ENCODE assay signal across 12 mouse cellular contexts in genomic region chr11:72477182-72477581, GRCm38 (mm10). TPM values are rescaled to one million over a fixed set of nuclear protein-coding genes. Genes with fewer than 3 reads are reported as not detected.
DNase-seq lines count a peak whose midpoint lies in the region; ATAC-seq and TF ChIP-seq lines count a peak whose summit lies in the region.
"Had no signal": no experiment of that assay in that cellular context is flagged by ENCODE, and none has a peak within 500 bp of the region (broad histone marks: within the 10 kb centered on the region; RNA-seq: fewer than 3 reads in every experiment).

No protein-coding gene starts in this region.

- no peak for TF ChIP-seq CTCF in liver, postnatal 0 days (IDR thresholded peaks at IDR 0.05; ENCODE audit: low read depth)

- no peaks in the 10 kb centered on the region for H3K27me3 ChIP-seq in liver, embryonic 12.5 days (replicated peaks)
- H3K27me3 ChIP-seq in liver, postnatal 0 days (ENCODE audit: insufficient read depth, low read length), result no peaks in the 10 kb centered on the region
- no peaks in the 10 kb centered on the region for H3K27me3 ChIP-seq in embryonic facial prominence, embryonic 14.5 days (replicated peaks; ENCODE audit: control insufficient read depth, insufficient read depth, low read length)
- H3K27me3 ChIP-seq in midbrain, embryonic 14.5 days (ENCODE audit: control insufficient read depth, insufficient read depth, low read length), result no peaks in the 10 kb centered on the region
- H3K27me3 ChIP-seq in forebrain, embryonic 15.5 days, result no peaks in the 10 kb centered on the region

- no peak overlapping the region for H3K4me3 ChIP-seq in liver, embryonic 12.5 days
- no peak overlapping the region for H3K4me3 ChIP-seq in liver, postnatal 0 days (ENCODE audit: low read depth, low read length)
- no peak overlapping the region for H3K4me3 ChIP-seq in embryonic facial prominence, embryonic 14.5 days (ENCODE audit: low read depth, low read length)
- no peak overlapping the region for H3K4me3 ChIP-seq in midbrain, embryonic 14.5 days (replicated peaks; ENCODE audit: low read depth, low read length)
- H3K4me3 ChIP-seq in forebrain, embryonic 15.5 days, result no peak overlapping the region
- H3K4me3 ChIP-seq: erythroblast, embryonic 14.5 days had no signal

- no peaks in the 10 kb centered on the region for H3K9me3 ChIP-seq in liver, embryonic 12.5 days (replicated peaks)
- no peaks in the 10 kb centered on the region for H3K9me3 ChIP-seq in liver, postnatal 0 days (ENCODE audit: low read length)
- no peaks in the 10 kb centered on the region for H3K9me3 ChIP-seq in embryonic facial prominence, embryonic 14.5 days (ENCODE audit: control insufficient read depth, low read length)
- no peaks in the 10 kb centered on the region for H3K9me3 ChIP-seq in midbrain, embryonic 14.5 days (ENCODE audit: control insufficient read depth, low read length)
- H3K9me3 ChIP-seq in forebrain, embryonic 15.5 days, result no peaks in the 10 kb centered on the region

- H3K27ac ChIP-seq in liver, embryonic 12.5 days, result 0 out of 2 replicates have a peak overlapping the region, but pooled peaks have one; percentile 75
- no peak overlapping the region for H3K27ac ChIP-seq in liver, postnatal 0 days (ENCODE audit: low read depth)
- H3K27ac ChIP-seq in embryonic facial prominence, embryonic 14.5 days (replicated peaks; ENCODE audit: low read depth, low read length), result no peak overlapping the region; the same call in 1 of the 2 replicates
- H3K27ac ChIP-seq in midbrain, embryonic 14.5 days (replicated peaks; ENCODE audit: low read depth, low read length), result 0 out of 2 replicates have a peak overlapping the region, but pooled peaks have one; percentile 26
- no peak overlapping the region for H3K27ac ChIP-seq in forebrain, embryonic 15.5 days (replicated peaks)

- peaks cover 15% of the 10 kb centered on the region for H3K36me3 ChIP-seq in liver, embryonic 12.5 days
- no peaks in the 10 kb centered on the region for H3K36me3 ChIP-seq in liver, postnatal 0 days (replicated peaks; ENCODE audit: insufficient read depth, low read length)
- H3K36me3 ChIP-seq in embryonic facial prominence, embryonic 14.5 days (ENCODE audit: control insufficient read depth, insufficient read depth, low read length), result no peaks in the 10 kb centered on the region
- H3K36me3 ChIP-seq in midbrain, embryonic 14.5 days (ENCODE audit: control insufficient read depth, insufficient read depth, low read length), result peaks cover under 1% of the 10 kb centered on the region; the same call in 1 of the 2 replicates
- H3K36me3 ChIP-seq in forebrain, embryonic 15.5 days, result no peaks in the 10 kb centered on the region

- no peak for TF ChIP-seq EP300 in liver, postnatal 0 days (IDR thresholded peaks at IDR 0.05; ENCODE audit: low read depth)

- H3K9ac ChIP-seq in liver, embryonic 12.5 days, result no peak overlapping the region
- H3K9ac ChIP-seq in liver, postnatal 0 days (replicated peaks), result no peak overlapping the region
- peak overlapping the region; percentile 14; the same call in 1 of the 2 replicates for H3K9ac ChIP-seq in embryonic facial prominence, embryonic 14.5 days (ENCODE audit: low read depth, low read length)
- no peak overlapping the region for H3K9ac ChIP-seq in midbrain, embryonic 14.5 days (replicated peaks; ENCODE audit: low read length)
- no peak overlapping the region for H3K9ac ChIP-seq in forebrain, embryonic 15.5 days (replicated peaks)

- ATAC-seq in liver, embryonic 12.5 days, result no peak
- ATAC-seq in liver, postnatal 0 days, result no peak
- ATAC-seq in embryonic facial prominence, embryonic 14.5 days (ENCODE audit: low read depth), result peak; percentile 34; the same call in 1 of the 2 replicates
- ATAC-seq in midbrain, embryonic 14.5 days (ENCODE audit: low FRiP score, low TSS enrichment), result no peak
- no peak for ATAC-seq in forebrain, embryonic 15.5 days (replicated peaks)

- DNase-seq in liver, postnatal 0 days, result no peak
- no peak for DNase-seq in embryonic facial prominence, embryonic 14.5 days (ENCODE audit: low spot score)
- peak; percentile 36 for DNase-seq in heart, postnatal 4 days
- DNase-seq in midbrain, embryonic 14.5 days, result no peak
- no peak for DNase-seq in B cell, adult 2 months
- DNase-seq in gastrocnemius, postnatal 14 days, result no peak
- DNase-seq: cerebellum, adult 8-10 months; kidney, postnatal 36 days; lung, postnatal 4 days had no signal

- H3K4me2 ChIP-seq in liver, embryonic 12.5 days, result no peak overlapping the region
- no peak overlapping the region for H3K4me2 ChIP-seq in liver, postnatal 0 days (ENCODE audit: low read depth, low read length)
- H3K4me2 ChIP-seq in embryonic facial prominence, embryonic 14.5 days (ENCODE audit: low read depth, low read length), result no peak overlapping the region
- H3K4me2 ChIP-seq in midbrain, embryonic 14.5 days (ENCODE audit: low read length), result no peak overlapping the region
- no peak overlapping the region for H3K4me2 ChIP-seq in forebrain, embryonic 15.5 days (replicated peaks)

- intact Hi-C loops in gastrocnemius, postnatal 14 days (cut with DNase I; ENCODE audit: low total_unique reads), result no loop called here

- H3K4me1 ChIP-seq in liver, embryonic 12.5 days, result peaks cover 97% of the 10 kb centered on the region
- H3K4me1 ChIP-seq in liver, postnatal 0 days (ENCODE audit: insufficient read depth), result peaks cover 51% of the 10 kb centered on the region
- H3K4me1 ChIP-seq in embryonic facial prominence, embryonic 14.5 days (ENCODE audit: control insufficient read depth, insufficient read depth, low read length), result peaks cover 11% of the 10 kb centered on the region
- peaks cover 9% of the 10 kb centered on the region; the same call in 1 of the 2 replicates for H3K4me1 ChIP-seq in midbrain, embryonic 14.5 days (ENCODE audit: control insufficient read depth, insufficient read depth, low read length)
- H3K4me1 ChIP-seq in forebrain, embryonic 15.5 days, result no peaks in the 10 kb centered on the region

- 31% methylated on average over 5 of the region's 5 CpGs for WGBS in liver, embryonic 12.5 days (ENCODE audit: insufficient replicate concordance)
- 43% methylated on average over 5 of the region's 5 CpGs for WGBS in liver, postnatal 0 days (ENCODE audit: insufficient replicate concordance)
- WGBS in embryonic facial prominence, embryonic 14.5 days, result 29% methylated on average over 5 of the region's 5 CpGs
- 37% methylated on average over 5 of the region's 5 CpGs for WGBS in midbrain, embryonic 14.5 days
- 44% methylated on average over 5 of the region's 5 CpGs for WGBS in forebrain, embryonic 15.5 days

RNA-seq across cellular contexts. Expression of gene Spns2, which starts 12.5 kb away (rescaled TPM):
- polyA plus RNA-seq in liver, embryonic 12.5 days (2016; fragmentation: Nextera tagmentation; extraction: Ambion mirVana), result 11.1 and 11.7 TPM in 2 replicates
- 4.1 and 4.9 TPM in 2 replicates for polyA plus RNA-seq in liver, postnatal 0 days (2015; fragmentation: Nextera tagmentation; extraction: Ambion mirVana)
- 6.0 and 9.5 TPM in 2 replicates for polyA plus RNA-seq in embryonic facial prominence, embryonic 14.5 days (2014; fragmentation: Nextera tagmentation; extraction: Ambion mirVana)
- 10 to 100 TPM; 17.0 to 18.0 TPM for total RNA-seq in heart, postnatal 4 days (2021)
- 12.6 TPM in 2 replicates for polyA plus RNA-seq in midbrain, embryonic 14.5 days (2014; fragmentation: Nextera tagmentation; extraction: Ambion mirVana)
- 8.7 and 9.1 TPM in 2 replicates for polyA plus RNA-seq in forebrain, embryonic 15.5 days (2015; fragmentation: Nextera tagmentation; extraction: Ambion mirVana)
- 10 to 100 TPM; 11.4 to 14.7 TPM for total RNA-seq in gastrocnemius, postnatal 14 days (2021)

RNA-seq across cellular contexts. Expression of gene Mybbp1a, which starts 36.0 kb away (rescaled TPM):
- 174 and 192 TPM in 2 replicates for polyA plus RNA-seq in liver, embryonic 12.5 days (2016; fragmentation: Nextera tagmentation; extraction: Ambion mirVana)
- 40.2 and 44.5 TPM in 2 replicates for polyA plus RNA-seq in liver, postnatal 0 days (2015; fragmentation: Nextera tagmentation; extraction: Ambion mirVana)
- polyA plus RNA-seq in embryonic facial prominence, embryonic 14.5 days (2014; fragmentation: Nextera tagmentation; extraction: Ambion mirVana), result 114 and 123 TPM in 2 replicates
- total RNA-seq in heart, postnatal 4 days (2021), result 10 to 100 TPM; 55.6 to 55.9 TPM
- 52.0 and 66.0 TPM in 2 replicates for polyA plus RNA-seq in midbrain, embryonic 14.5 days (2014; fragmentation: Nextera tagmentation; extraction: Ambion mirVana)
- polyA plus RNA-seq in forebrain, embryonic 15.5 days (2015; fragmentation: Nextera tagmentation; extraction: Ambion mirVana), result 90.0 and 97.2 TPM in 2 replicates
- total RNA-seq in gastrocnemius, postnatal 14 days (2021), result 10 to 100 TPM; 58.7 to 62.8 TPM

RNA-seq across cellular contexts. Expression of gene Ggt6, which starts 41.9 kb away (rescaled TPM):
- polyA plus RNA-seq in liver, embryonic 12.5 days (2016; fragmentation: Nextera tagmentation; extraction: Ambion mirVana), result 0.12 TPM in 1 of 2 replicates, not detected in the other
- 0.79 and 1.2 TPM in 2 replicates for polyA plus RNA-seq in liver, postnatal 0 days (2015; fragmentation: Nextera tagmentation; extraction: Ambion mirVana)
- 1.8 and 2.5 TPM in 2 replicates for polyA plus RNA-seq in embryonic facial prominence, embryonic 14.5 days (2014; fragmentation: Nextera tagmentation; extraction: Ambion mirVana)
- total RNA-seq in heart, postnatal 4 days (2021), result not detected
- not detected in 2 replicates for polyA plus RNA-seq in midbrain, embryonic 14.5 days (2014; fragmentation: Nextera tagmentation; extraction: Ambion mirVana)
- polyA plus RNA-seq in forebrain, embryonic 15.5 days (2015; fragmentation: Nextera tagmentation; extraction: Ambion mirVana), result not detected in 2 replicates
- total RNA-seq in gastrocnemius, postnatal 14 days (2021), result under 1 TPM; 0.18 to 0.38 TPM
- polyA plus RNA-seq: erythroblast, embryonic 14.5 days had no signal

Comparison
In these comparisons a context has a peak if more than half of its experiments do, and no peak if none do; other contexts are left out.
1. H3K27ac ChIP-seq: peak in liver, embryonic 12.5 days (single experiment) and midbrain, embryonic 14.5 days (single experiment); none in liver, postnatal 0 days (single experiment), embryonic facial prominence, embryonic 14.5 days (single experiment) and forebrain, embryonic 15.5 days (single experiment).